Mouse (Mus musculus) splenic B cell, adult 2 months (primary cell): ENCODE measurements around the gene Apoc2.

Experiments
- DNase-seq: peaks from one replicate; pipeline ENCODE4 v3.0.0-alpha.2; 2011; ENCODE audit warnings: low read depth, low spot score
- H3K27me3 ChIP-seq: 2 replicates; pipeline ENCODE4 v1.6.1; 2012; ENCODE audit warnings: mild to moderate bottlenecking, low read length, moderate library complexity, mixed read lengths; ENCODE audit not compliant: control insufficient read depth, poor library complexity, insufficient read depth, severe bottlenecking
- H3K36me3 ChIP-seq: 2 replicates; pipeline ENCODE4 v1.6.1; 2012; ENCODE audit warnings: mild to moderate bottlenecking, low read length, moderate library complexity, mixed read lengths; ENCODE audit not compliant: control insufficient read depth, poor library complexity, insufficient read depth, severe bottlenecking

Gene Apoc2

DNA sequence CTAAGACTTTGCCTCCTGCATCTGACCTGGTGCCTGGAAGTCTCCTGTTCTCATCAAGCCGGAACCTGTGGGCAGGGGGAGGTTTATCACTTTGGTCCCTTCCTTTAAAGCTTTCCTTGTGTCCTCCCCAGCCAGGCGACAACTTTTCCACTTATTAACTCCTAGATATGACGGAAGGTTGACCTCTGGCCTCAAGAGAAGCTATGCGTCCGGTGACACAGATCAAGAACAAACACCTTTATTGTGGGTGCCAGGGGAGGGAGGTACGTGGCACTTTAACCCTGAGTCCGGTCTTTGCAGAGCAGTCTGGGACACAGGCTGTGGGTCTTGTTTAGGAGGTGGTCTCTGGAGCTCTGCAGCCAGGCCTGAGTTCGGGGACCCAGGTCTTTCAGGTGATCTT lies at the start of gene Apoc2:
TSS of gene Apoc2 (minus strand) at position 70 of the 400 bp plus-strand sequence.
- Histone ChIP-seq H3K36me3 (no peaks in the 10 kb centered on the region), H3K27me3 (no peaks in the 10 kb centered on the region)
- no peak for DNase-seq

DNA sequence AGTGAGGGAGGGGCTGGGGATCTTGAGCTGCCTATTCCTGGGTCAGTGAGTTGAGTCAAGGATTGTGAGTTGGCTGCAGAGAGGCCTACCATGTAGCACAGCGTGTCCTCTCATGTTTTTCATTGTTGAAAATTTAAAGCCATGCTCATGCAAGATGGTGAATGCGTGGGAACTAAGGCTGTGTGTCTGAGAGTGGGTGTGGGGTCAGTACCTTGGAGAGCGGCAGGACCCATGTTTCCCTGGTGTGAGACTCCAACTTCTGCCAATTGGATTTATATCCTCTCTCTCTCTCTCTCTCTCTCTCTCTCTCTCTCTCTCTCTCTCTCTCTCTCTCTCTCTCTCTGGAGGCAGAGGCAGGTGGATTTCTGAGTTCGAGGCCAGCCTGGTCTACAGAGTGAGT lies 48.8 kb upstream of the Apoc2 start:
- DNase-seq: peak; percentile 18
- Histone ChIP-seq H3K36me3 (no peaks in the 10 kb centered on the region), H3K27me3 (no peaks in the 10 kb centered on the region)

- Histone ChIP-seq H3K27me3 (no peaks in the 10 kb centered on the region), H3K36me3 (no peaks in the 10 kb centered on the region)
- no peak for DNase-seq
Observed at GRCm38 (mm10) chr7:19724167-19724566, 46.4 kb upstream of the Apoc2 start.

GRCm38 (mm10) chr7:19722754-19723195 lies 45.0 kb upstream of the Apoc2 start:
- DNase-seq: no peak
- no peaks in the 10 kb centered on the region for H3K36me3 ChIP-seq
- H3K27me3 ChIP-seq: no peaks in the 10 kb centered on the region

- H3K27me3 ChIP-seq: no peaks in the 10 kb centered on the region
- DNase-seq: no peak
- no peaks in the 10 kb centered on the region for H3K36me3 ChIP-seq
Observed at GRCm38 (mm10) chr7:19719200-19719599, 41.5 kb upstream of the Apoc2 start.

- DNase-seq: no peak
- Histone ChIP-seq H3K27me3 (no peaks in the 10 kb centered on the region), H3K36me3 (peaks cover 2% of the 10 kb centered on the region; the same call in 1 of the 2 replicates)
Observed at GRCm38 (mm10) chr7:19718297-19718952, 40.7 kb upstream of the Apoc2 start.

- peaks cover 2% of the 10 kb centered on the region; the same call in 1 of the 2 replicates for H3K36me3 ChIP-seq
- no peak for DNase-seq
- no peaks in the 10 kb centered on the region for H3K27me3 ChIP-seq
Observed at GRCm38 (mm10) chr7:19717346-19717745, 39.6 kb upstream of the Apoc2 start.

DNA sequence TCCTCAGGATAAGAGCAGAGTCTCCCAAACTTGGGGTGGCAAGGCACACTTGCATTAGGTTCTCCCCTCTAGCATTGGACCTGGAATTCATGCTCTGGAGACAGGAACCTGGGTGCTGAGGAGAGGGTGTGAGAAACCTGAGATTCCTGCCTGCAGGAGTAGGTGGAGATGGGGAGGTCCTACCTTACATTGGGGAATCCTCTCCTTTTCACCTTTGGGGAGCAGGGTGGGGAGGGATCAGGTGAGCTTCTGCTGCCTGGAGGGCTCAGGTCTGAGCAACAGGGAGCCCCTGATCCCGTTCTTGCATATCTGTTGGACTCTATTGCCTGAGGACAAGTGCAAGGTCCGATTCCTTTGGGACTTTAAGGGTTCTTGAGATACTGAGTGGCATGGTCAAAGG lies 39.1 kb upstream of the Apoc2 start:
- Histone ChIP-seq H3K27me3 (no peaks in the 10 kb centered on the region), H3K36me3 (peaks cover 2% of the 10 kb centered on the region; the same call in 1 of the 2 replicates)
- DNase-seq: no peak

DNA sequence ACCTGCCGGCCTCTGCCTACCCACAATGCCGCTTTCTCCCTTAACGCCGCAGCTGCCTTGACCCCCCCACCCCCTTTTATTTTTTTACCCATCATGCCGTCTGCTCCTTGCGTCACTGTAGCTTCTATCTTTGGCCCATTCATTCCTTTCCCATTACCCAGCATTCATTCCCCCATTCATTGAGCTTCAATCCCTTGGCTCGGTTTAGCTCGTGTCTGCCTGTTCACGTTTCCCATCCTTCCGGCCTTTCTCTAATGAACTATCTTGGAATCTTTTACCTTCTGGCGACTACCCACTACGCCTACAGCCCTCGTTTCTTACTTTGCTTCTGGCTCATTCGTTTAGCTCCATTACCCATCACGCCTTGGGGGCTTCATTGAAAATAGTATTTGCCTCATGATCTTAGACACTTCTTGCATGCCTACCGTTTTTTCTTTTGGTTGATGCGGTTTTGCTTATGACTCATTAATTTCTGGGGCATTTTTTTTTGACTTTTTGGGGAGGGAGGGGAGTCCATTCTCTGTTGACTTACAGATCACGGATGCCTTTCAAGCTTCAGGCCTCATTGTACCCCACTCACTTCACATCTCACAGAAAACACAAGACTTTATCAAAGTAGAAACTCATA lies 38.4 kb upstream of the Apoc2 start:
- DNase-seq: no peak
- peaks cover 4% of the 10 kb centered on the region; the same call in 1 of the 2 replicates for H3K36me3 ChIP-seq

GRCm38 (mm10) chr7:19715239-19716054 lies 37.7 kb upstream of the Apoc2 start, which contains the start of gene Tomm40:
Gene Tomm40, minus strand, starts transcription at chr7:19715438.
- Histone ChIP-seq H3K36me3 (peaks cover 6% of the 10 kb centered on the region), H3K27me3 (no peaks in the 10 kb centered on the region)
- peak; percentile 100 for DNase-seq

More for the DNA sequence above, 38.4 kb upstream of the Apoc2 start:
- H3K27me3 ChIP-seq: no peaks in the 10 kb centered on the region

- Histone ChIP-seq H3K27me3 (no peaks in the 10 kb centered on the region), H3K36me3 (peaks cover 7% of the 10 kb centered on the region)
- no peak for DNase-seq
Observed at GRCm38 (mm10) chr7:19714836-19715235, 37.1 kb upstream of the Apoc2 start.

DNA sequence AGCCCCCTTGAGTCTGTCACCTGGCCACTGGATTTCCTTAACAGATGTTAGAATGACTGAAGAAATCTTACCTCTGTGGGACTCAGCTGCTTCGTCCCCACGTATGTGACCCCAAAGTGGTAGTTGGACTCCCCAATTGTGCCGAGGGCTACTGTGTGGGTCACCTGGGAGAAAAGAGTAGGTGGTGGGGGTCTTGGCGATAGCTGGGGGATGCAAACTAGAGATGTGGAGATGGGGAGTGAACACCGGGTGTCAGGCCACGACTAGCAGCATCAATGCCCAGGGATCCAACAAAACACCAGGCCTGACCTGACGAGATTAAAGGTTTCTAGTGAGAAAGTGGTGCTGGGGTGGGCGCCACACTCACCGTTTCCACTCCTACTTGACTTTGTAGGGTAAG lies 35.9 kb upstream of the Apoc2 start:
- no peak for DNase-seq
- peaks cover 7% of the 10 kb centered on the region for H3K36me3 ChIP-seq
- H3K27me3 ChIP-seq: no peaks in the 10 kb centered on the region

- DNase-seq: peak; percentile 72
- Histone ChIP-seq H3K36me3 (peaks cover 7% of the 10 kb centered on the region), H3K27me3 (no peaks in the 10 kb centered on the region)
Observed at GRCm38 (mm10) chr7:19713196-19713595, 35.5 kb upstream of the Apoc2 start.

DNA sequence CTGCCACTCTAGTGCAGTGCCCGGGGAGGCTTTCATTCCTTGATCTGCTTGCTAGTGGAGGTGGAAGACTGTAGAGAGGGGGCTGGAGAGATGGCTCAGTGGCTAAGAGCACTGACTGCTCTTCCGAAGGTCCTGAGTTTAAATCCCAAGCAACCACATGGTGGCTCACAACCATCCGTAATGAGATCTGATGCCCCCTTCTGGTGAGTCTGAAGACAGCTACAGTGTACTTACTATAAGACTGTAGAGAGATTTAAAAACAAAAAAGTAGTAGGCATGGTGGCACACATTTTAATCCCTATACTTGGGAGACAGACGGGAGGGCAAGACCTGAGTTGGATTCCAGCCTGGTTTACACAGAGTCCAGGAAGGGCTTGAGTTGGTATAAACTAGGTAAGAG lies 34.7 kb upstream of the Apoc2 start:
- peak; percentile 31 for DNase-seq
- Histone ChIP-seq H3K36me3 (peaks cover 9% of the 10 kb centered on the region), H3K27me3 (no peaks in the 10 kb centered on the region)

GRCm38 (mm10) chr7:19710650-19711049 lies 32.9 kb upstream of the Apoc2 start:
- no peak for DNase-seq
- H3K27me3 ChIP-seq: no peaks in the 10 kb centered on the region
- peaks cover 9% of the 10 kb centered on the region for H3K36me3 ChIP-seq
